Mouse (Mus musculus) ES-E14 (cell line): ENCODE data around the gene Gxylt2.

Experiments used
- CHD2 ChIP-seq: IDR thresholded peaks from 2 replicates; pipeline ENCODE4 v1.6.1; 2014; ENCODE audit warnings: mild to moderate bottlenecking, low read depth, low read length, inconsistent platforms
- HCFC1 ChIP-seq: IDR thresholded peaks from 2 replicates; pipeline ENCODE4 v1.6.1; 2012; ENCODE audit warnings: low read length, inconsistent platforms, borderline replicate concordance; ENCODE audit not compliant: insufficient read depth
- MAFK ChIP-seq: IDR thresholded peaks from 2 replicates; pipeline ENCODE4 v1.6.1; 2014; ENCODE audit warnings: mild to moderate bottlenecking, low read depth, low read length, inconsistent platforms; ENCODE audit not compliant: insufficient read depth
- ZC3H11A ChIP-seq: IDR thresholded peaks from 2 replicates; pipeline ENCODE4 v1.6.1; 2012; ENCODE audit warnings: low read depth, mild to moderate bottlenecking, inconsistent platforms, low read length, borderline replicate concordance
- ZNF384 ChIP-seq: IDR thresholded peaks from 2 replicates; pipeline ENCODE4 v1.6.1; 2012; ENCODE audit warnings: low read depth, low read length, inconsistent platforms

DNA sequence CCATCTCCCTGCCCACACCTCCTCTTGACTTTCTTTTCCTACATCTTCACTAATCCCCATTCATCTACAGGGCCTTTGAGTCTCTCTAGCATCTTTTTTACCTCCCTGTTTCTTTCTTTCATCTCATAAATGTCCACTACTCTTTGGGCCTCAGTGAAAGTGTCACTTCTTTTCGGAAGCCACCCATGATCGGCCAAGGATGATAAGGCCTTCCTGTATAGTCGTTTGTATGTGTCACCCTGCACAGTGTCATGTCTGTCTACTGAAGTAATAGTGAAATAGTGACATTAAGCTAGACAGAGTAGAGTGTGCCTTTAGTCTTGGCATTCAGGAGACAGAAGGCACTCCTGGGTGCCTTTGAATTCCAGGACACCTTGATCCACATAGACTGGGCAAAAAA, 107.2 kb downstream of the Gxylt2 start:
- TF ChIP-seq ZC3H11A (no peak), HCFC1 (no peak), CHD2 (no peak), MAFK (no peak), ZNF384 (no peak)
